Mouse (Mus musculus) lung, embryonic 16.5 days (tissue): ENCODE data around the gene Nav2. TPM values are rescaled to one million over a fixed set of nuclear protein-coding genes. Genes with fewer than 3 reads are reported as not detected.

Experiments used
- ATAC-seq: fragments of 200-750 bp; cut with Nextera tagmentation; 2 replicates; pipeline ENCODE4 v1.8.0; 2017; ENCODE audit warnings: low read depth, mild to moderate bottlenecking, moderate library complexity
- H3K27ac ChIP-seq: fragments of 300-500 bp; sonication (generic); 2 replicates; pipeline ENCODE4 v1.5.1; 2014; ENCODE audit warnings: mild to moderate bottlenecking, control low read depth, low read length
- H3K27me3 ChIP-seq: fragments of 300-500 bp; sonication (generic); 2 replicates; pipeline ENCODE4 v1.6.1; 2014; ENCODE audit warnings: low read depth, low read length, mixed read lengths; ENCODE audit not compliant: control insufficient read depth, insufficient read depth
- H3K36me3 ChIP-seq: fragments of 300-500 bp; sonication (generic); 2 replicates; pipeline ENCODE4 v1.6.1; 2014; ENCODE audit warnings: low read length; ENCODE audit not compliant: control insufficient read depth, insufficient read depth
- H3K4me1 ChIP-seq: fragments of 300-500 bp; sonication (generic); replicated peaks from 2 replicates; pipeline ENCODE4 v1.6.1; 2014; ENCODE audit warnings: low read length, mixed read lengths; ENCODE audit not compliant: control insufficient read depth, insufficient read depth
- H3K4me2 ChIP-seq: fragments of 300-500 bp; sonication (generic); 2 replicates; pipeline ENCODE4 v1.6.1; 2014; ENCODE audit warnings: low read depth, low read length, control low read depth
- H3K4me3 ChIP-seq: fragments of 300-500 bp; sonication (generic); 2 replicates; pipeline ENCODE4 v1.5.1; 2014; ENCODE audit warnings: mild to moderate bottlenecking, low read length, control low read depth
- H3K9ac ChIP-seq: fragments of 300-500 bp; sonication (generic); 2 replicates; pipeline ENCODE4 v1.6.1; 2014; ENCODE audit warnings: low read length, control low read depth
- H3K9me3 ChIP-seq: fragments of 300-500 bp; sonication (generic); 2 replicates; pipeline ENCODE4 v1.6.1; 2016; ENCODE audit warnings: low read length; ENCODE audit not compliant: control insufficient read depth
- WGBS: fragments of 180-500 bp; shearing (Covaris S2); extraction: QIAGEN DNeasy Blood & Tissue Kit; methylation state at CpG from one replicate; pipeline ENCODE4 v1.1.7; 2014; 5-methylcytosine and 5-hydroxymethylcytosine counted together
- polyA plus RNA-seq: library from polyadenylated mRNA; unstranded; fragments of >200 nt; fragmentation: Nextera tagmentation; extraction: Ambion mirVana; gene quantifications from 2 replicates; pipeline ENCODE4 v1.2.1, GENCODE M21; 2015

Gene Nav2
- polyA plus RNA-seq, 1 experiment from 2014 or later, result 27.3 TPM

DNA sequence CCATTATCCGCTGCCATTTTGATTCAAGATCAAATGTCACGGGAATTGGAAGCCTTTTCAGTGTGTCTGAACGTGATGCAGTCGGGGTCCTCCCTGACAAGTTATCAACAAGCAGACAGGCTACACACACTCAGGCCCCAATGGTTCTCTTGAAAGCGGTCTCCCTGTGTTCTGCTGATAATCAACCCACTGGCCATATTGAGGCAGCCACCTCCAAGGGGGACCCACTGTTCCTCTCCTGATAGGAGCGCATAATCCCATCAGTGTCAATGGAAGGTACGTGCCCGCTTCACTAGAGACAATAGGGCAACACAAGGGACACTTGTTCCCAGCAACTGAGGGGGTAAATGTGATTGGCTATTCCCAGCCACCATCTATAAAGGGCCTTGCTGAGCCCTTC is 195.9 kb downstream of the Nav2 start:
- H3K27ac ChIP-seq, result no peak overlapping the region
- no peak for ATAC-seq
- 72% methylated on average over 8 of the region's 8 CpGs for WGBS
- H3K4me2 ChIP-seq, result no peak overlapping the region
- no peak overlapping the region for H3K4me3 ChIP-seq
- H3K36me3 ChIP-seq, result no peaks in the 10 kb centered on the region
- H3K9ac ChIP-seq, result no peak overlapping the region
- no peaks in the 10 kb centered on the region for H3K4me1 ChIP-seq
- no peaks in the 10 kb centered on the region for H3K27me3 ChIP-seq
- no peaks in the 10 kb centered on the region for H3K9me3 ChIP-seq

DNA sequence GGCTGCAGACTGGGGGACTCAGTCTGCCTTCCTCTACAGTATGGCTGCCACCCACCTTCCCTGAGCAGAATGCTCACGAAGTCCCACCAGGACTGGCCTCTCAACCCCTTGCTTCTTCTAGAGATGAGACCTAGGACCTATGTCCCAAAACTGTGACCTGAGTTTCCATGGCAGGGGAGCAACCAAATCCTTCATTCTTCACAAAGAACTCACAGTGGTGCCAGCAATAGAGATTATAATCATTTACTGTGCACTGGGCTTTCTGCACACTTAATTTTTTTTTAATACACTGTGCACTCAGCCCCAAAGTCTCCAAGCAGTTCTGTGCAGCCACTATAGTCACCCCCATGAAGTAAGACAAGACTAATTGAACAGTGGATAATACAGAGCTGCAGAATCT is 196.3 kb downstream of the Nav2 start:
- Histone ChIP-seq H3K4me1 (no peaks in the 10 kb centered on the region), H3K9me3 (no peaks in the 10 kb centered on the region), H3K27me3 (no peaks in the 10 kb centered on the region), H3K9ac (no peak overlapping the region), H3K27ac (no peak overlapping the region), H3K36me3 (no peaks in the 10 kb centered on the region), H3K4me3 (no peak overlapping the region), H3K4me2 (no peak overlapping the region)
- no peak for ATAC-seq
- WGBS, result 94% methylated on average over 1 of the region's 1 CpGs

DNA sequence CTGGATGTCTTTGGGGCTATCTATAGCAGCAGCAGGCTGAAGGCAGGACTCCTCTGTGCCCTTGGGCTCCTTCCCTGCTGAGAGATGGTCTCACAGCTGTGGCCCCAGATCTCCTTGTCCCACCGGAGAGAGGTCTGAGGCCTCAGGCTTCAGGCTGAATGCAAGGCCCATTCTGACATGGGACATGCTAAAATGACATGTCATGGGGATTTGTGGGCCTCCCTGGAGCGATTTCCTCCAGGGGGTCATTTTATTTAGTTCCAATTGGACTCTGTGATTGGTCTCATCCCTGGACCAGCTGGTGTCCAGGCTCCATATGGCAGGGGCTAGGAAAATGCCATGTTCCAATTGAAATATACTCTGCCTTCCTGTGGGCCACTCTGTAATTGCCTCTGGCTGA is 197.0 kb downstream of the Nav2 start:
- H3K4me2 ChIP-seq, result no peak overlapping the region
- 91% methylated on average over 2 of the region's 2 CpGs for WGBS

DNA sequence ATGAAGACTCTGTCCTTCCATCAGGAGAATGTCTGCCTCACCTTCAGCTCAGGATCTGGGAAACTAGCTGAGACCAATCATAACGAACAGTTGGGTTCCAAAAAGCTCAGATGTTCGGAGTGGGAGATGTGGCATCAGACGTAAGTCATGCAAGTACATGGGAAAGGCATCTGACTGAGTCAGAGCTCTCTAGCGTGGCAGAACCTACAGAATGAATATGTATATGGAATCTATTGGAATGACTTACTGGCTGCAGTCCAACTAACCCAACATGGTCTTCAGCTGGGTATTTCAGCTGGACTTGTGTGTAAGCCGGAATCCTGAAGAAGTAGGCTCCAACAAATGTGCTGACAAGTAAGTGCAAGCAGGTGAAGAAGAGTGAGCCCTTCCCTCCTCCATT is 199.6 kb downstream of the Nav2 start:
- Histone ChIP-seq H3K4me3 (no peak overlapping the region), H3K36me3 (no peaks in the 10 kb centered on the region), H3K27me3 (no peaks in the 10 kb centered on the region), H3K27ac (no peak overlapping the region), H3K4me2 (no peak overlapping the region), H3K9me3 (no peaks in the 10 kb centered on the region), H3K4me1 (no peaks in the 10 kb centered on the region), H3K9ac (no peak overlapping the region)
- WGBS, result 72% methylated on average over 5 of the region's 5 CpGs
- no peak for ATAC-seq

More for the DNA sequence above, 197.0 kb downstream of the Nav2 start:
- Histone ChIP-seq H3K27me3 (no peaks in the 10 kb centered on the region), H3K4me3 (no peak overlapping the region), H3K36me3 (no peaks in the 10 kb centered on the region), H3K9me3 (no peaks in the 10 kb centered on the region), H3K4me1 (no peaks in the 10 kb centered on the region), H3K27ac (no peak overlapping the region), H3K9ac (no peak overlapping the region)
- no peak for ATAC-seq

DNA sequence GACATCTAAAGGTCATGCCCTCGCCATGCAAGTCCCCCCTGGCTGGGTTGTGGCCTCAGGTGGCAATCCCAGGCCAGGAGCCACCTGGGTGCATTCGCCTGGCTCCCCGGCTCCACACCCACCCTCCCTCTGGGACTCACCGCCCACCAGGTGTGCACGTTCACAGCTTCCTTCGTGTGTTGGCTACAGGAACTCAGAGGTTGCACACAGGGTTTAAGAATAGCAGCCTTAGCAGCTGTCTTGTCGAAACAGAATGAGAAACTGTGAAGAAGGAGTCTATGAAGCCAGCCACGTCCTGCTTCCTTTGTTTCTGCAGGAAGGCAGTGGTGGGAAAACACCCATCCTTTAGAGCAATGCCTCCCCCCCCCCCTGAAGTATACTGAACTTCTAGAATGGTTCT is 210.5 kb downstream of the Nav2 start:
- Histone ChIP-seq H3K36me3 (no peaks in the 10 kb centered on the region), H3K4me3 (no peak overlapping the region), H3K9me3 (no peaks in the 10 kb centered on the region), H3K27ac (no peak overlapping the region), H3K9ac (no peak overlapping the region), H3K4me2 (no peak overlapping the region), H3K4me1 (peaks cover 7% of the 10 kb centered on the region; the same call in 1 of the 2 replicates), H3K27me3 (no peaks in the 10 kb centered on the region)
- 66% methylated on average over 8 of the region's 8 CpGs for WGBS
- ATAC-seq, result no peak

DNA sequence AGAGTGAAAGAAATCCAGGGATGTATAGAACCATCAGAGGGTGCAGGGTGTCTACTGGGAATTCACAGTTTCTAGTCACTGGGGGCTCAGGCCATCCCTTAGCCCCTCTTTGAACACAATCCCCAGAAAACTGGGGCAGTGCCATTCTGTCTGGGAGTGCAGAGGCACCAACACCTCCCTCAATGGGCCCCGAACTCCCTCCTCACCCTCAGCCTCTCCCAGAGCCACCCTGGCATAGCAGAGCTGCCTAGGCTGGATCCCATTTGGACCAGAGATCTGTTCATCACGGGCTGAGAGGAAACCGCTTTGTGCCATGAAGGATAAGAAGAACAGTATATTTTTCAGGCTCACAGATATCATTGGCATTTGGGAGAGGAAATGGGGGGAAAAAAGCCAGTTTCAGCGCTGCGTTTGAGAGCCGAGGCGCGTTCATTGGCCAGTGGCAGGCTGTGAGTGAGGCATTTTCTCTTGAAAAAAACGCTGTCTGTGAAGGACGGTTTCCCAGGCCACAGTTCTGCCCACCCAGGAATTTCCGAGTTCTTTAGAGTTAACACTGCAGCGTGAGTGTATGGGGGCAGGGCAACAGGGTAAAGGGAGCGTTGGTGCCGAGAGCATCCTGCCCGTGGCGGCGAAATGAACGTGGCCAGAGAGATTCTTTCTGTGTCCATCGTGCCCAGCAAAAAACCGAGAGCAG is 211.4 kb downstream of the Nav2 start:
- WGBS, result 18% methylated on average over 20 of the region's 20 CpGs
- Histone ChIP-seq H3K4me1 (peaks cover 7% of the 10 kb centered on the region; the same call in 1 of the 2 replicates), H3K4me2 (peak overlapping the region; percentile 43), H3K27ac (no peak overlapping the region), H3K9ac (0 out of 2 replicates have a peak overlapping the region, but pooled peaks have one; percentile 12), H3K36me3 (no peaks in the 10 kb centered on the region), H3K27me3 (no peaks in the 10 kb centered on the region), H3K4me3 (peak overlapping the region; percentile 33), H3K9me3 (no peaks in the 10 kb centered on the region)
- ATAC-seq, result no peak

DNA sequence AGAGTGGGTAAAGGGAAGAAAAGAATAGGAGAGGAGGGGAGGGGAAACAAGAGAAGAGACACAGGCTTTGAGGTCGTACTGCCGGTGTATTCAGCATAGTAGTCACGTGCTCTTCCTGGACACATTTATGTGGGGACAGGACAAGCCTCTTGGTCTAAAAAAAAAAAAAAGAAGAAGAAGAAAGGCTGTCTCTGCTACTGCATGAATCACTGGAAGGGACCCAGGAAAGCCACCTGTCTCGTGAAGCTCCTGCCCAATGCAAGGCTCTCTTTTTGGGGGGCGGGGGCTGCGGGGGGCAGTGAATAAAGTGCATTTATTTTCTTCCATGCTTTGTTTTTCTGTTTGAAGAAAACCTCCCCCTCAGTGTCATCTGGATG is 212.0 kb downstream of the Nav2 start:
- H3K27me3 ChIP-seq, result no peaks in the 10 kb centered on the region
- no peak for ATAC-seq
- no peaks in the 10 kb centered on the region for H3K36me3 ChIP-seq
- peaks cover 7% of the 10 kb centered on the region; the same call in 1 of the 2 replicates for H3K4me1 ChIP-seq
- H3K4me2 ChIP-seq, result peak overlapping the region; percentile 43
- no peak overlapping the region for H3K27ac ChIP-seq
- H3K9ac ChIP-seq, result 0 out of 2 replicates have a peak overlapping the region, but pooled peaks have one; percentile 12
- WGBS, result 31% methylated on average over 6 of the region's 6 CpGs
- H3K9me3 ChIP-seq, result no peaks in the 10 kb centered on the region
- H3K4me3 ChIP-seq, result peak overlapping the region; percentile 33

DNA sequence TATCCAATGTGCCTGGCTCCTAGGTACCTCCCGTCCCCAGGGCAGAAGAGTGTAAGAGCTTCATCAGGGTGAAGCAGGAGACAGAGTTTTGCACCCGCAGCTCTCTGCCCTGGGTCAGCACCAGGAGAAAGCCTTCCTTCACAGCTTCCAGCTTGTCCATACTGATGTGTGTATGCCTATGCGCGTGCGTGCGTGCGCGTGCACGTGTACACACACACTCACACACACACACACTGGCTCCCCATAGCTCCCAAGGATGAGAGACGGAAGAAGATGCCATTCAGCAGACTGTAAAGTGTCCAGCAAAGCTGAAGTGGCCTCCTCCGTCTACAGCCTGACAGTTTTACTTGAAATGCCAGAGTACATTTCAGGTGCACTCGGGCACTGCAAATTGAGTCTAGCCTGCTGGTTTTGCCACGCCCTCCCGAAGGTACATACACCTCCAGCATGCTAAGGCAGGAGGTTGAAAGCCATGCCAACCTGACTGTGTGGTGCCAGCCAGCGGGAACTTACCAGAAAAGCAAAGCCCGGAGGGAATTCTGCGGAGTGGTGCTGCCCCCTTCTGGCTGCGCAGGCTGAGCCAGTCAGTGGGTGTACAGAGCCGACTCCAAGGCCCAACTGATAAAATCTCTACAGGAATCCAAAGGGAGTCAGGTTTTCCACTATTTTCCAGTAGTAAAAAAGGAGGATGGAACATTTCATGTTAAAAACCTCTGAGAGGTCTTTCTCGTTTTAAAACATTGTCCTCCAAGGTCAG is 212.6 kb downstream of the Nav2 start:
- Histone ChIP-seq H3K4me3 (no peak overlapping the region), H3K36me3 (no peaks in the 10 kb centered on the region), H3K27ac (no peak overlapping the region), H3K9me3 (no peaks in the 10 kb centered on the region), H3K4me1 (peaks cover 7% of the 10 kb centered on the region; the same call in 1 of the 2 replicates), H3K27me3 (no peaks in the 10 kb centered on the region), H3K9ac (no peak overlapping the region), H3K4me2 (no peak overlapping the region)
- WGBS, result 31% methylated on average over 20 of the region's 20 CpGs
- peak; percentile 83 for ATAC-seq

DNA sequence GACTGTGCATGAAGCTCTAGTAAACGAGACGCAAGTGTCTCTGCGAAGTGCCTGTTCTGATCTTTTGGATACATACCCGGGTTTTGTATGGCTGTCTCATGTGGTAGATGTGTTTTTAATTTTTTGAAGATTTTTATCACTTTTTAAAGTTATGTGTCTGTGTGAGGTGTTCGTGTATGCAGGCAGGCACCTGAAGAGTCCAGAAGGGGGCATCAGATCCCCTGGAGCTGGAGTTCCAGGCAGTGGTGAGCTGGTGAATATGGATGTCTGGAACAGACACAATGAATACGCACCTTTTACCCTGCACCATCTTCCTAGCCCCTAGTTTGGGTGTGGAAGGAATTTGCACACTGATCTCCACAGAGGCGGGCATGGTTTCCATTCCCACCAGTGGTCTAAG is 214.0 kb downstream of the Nav2 start:
- H3K27ac ChIP-seq, result no peak overlapping the region
- 65% methylated on average over 7 of the region's 7 CpGs for WGBS

More for the DNA sequence above, 214.0 kb downstream of the Nav2 start:
- Histone ChIP-seq H3K4me3 (no peak overlapping the region), H3K4me1 (peaks cover 7% of the 10 kb centered on the region; the same call in 1 of the 2 replicates), H3K4me2 (no peak overlapping the region), H3K9ac (no peak overlapping the region), H3K27me3 (no peaks in the 10 kb centered on the region), H3K36me3 (no peaks in the 10 kb centered on the region), H3K9me3 (no peaks in the 10 kb centered on the region)
- ATAC-seq, result no peak
